Mouse (Mus musculus): Measurements from ENCODE around the gene Map3k5.

DNA sequence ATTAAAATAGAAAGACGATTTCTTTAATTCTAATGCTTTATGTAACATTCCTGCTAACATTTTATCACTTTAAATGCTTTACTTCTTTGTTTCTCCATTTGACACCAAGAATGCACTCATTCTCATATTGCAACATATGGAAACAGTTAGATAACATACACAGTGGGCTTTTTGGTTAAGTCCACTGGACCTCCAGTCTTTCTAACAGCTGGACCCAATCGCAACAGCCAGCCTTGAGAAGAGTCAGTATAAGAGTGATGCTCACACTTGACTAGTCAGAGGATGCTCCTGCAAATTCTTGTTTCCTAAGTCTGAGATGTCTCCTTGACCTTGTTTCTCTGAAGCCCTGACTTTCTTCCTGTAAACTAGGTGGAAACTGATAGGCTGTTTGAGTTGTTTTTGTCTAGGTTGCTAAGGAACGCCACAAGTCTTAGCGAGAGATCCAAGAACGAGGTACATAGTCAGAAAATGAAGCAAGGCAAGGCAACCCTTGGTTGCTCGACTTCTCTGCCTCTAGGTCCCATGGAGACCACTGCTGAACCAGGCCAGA, 26.6 kb downstream of the Map3k5 start:
- TF ChIP-seq GATA1 (IDR thresholded peaks at IDR 0.05; ENCODE audit: low read length) (no peak), TAL1 (IDR thresholded peaks at IDR 0.05; ENCODE audit: low read length) (no peak)
